Mouse (Mus musculus): ENCODE results near the gene Mei1. TPM values are rescaled to one million over a fixed set of nuclear protein-coding genes. Genes with fewer than 3 reads are reported as not detected.

The Mei1 gene
- total and polyA plus RNA-seq, 3 experiments = 0.04 TPM; not detected in 2

DNA sequence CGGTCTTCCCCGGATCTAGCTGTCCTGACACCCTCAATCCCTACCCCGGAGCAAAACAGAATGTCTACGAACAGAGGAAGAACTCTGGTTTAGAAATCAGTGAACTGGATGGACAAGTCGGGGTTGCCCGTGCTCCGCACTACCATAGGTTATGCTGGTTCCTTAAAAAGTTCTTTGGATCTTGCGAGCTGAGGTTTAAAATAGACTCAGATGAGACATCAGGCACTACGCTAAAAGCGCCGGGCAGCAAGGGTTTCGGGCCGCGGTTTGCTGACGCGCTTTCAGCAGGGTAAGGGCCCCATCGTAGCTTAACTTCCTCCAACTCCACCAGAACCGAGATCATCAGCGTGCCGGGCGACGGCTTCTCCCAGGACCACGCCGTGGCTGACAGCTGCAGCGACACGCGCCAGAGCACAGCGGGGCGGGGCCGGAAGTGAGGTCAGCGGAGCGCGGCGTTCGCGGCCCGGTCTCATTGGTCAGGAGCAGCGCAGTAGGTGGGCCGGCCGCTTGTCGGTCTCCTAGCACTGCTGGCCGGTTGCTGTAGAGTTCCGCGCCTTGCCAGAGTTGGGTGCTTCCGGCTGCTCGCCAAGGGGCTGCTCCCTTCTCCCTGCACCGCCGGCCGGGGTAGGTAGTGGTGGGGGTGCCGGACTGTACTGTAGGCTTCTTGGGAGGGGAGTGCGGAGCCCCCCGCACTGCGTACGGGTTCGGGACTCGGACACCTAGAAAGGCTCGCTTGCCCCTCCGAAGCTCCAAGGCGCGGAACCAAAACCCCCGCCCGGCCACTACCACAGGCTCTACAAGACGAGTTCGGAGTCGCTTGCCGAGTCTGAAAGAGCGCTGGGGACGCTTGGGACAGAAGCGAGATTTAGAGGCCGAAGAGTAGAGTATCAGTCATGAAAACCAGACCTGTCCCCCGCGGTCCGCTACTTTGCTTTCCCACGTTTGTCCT, 57.9 kb downstream of the Mei1 start, which contains the start of gene Ccdc134:
TSS of gene Ccdc134 (plus strand) at position 497 of the 949 bp plus-strand sequence.
- peaks cover 18 to 41% of the 10 kb centered on the region in 2 experiments for H3K4me1 ChIP-seq (ENCODE audit: control insufficient read depth in 1 of 2, insufficient read depth in 2 of 2)
- in situ Hi-C loops (cut with MboI; ENCODE audit: low pct_ligation_motif_present, low pct_unique_long_range_greater_than_20kb, low sequenced_read_pairs) = no loop called here
- H3K79me2 ChIP-seq (replicated peaks; ENCODE audit: control insufficient read depth, extremely low read depth, insufficient read depth, poor library complexity, severe bottlenecking) = peaks cover 29% of the 10 kb centered on the region
- peak within 1 kb of the TSS; percentile 71 for H3K27ac ChIP-seq (ENCODE audit: insufficient read depth, low read depth)
- H3K36me3 ChIP-seq (replicated peaks in 1 of 2; ENCODE audit: control insufficient read depth in 1 of 2, insufficient read depth in 1 of 2, low read length in 1 of 2) = peaks cover 20 to 27% of the 10 kb centered on the region in 2 experiments
- DNase-seq (ENCODE audit: extremely low read depth) = peak; percentile 97
- dilution Hi-C loops (cut with MboI; ENCODE audit: extremely low pct_ligation_motif_present, extremely low pct_unique_long_range_greater_than_20kb, low sequenced_read_pairs) = no loop called here
- H3K9ac ChIP-seq (ENCODE audit: insufficient read depth, low read depth) = peak within 1 kb of the TSS; percentile 91
- peak within 1 kb of the TSS; percentile 77 to 95 (median 94) for H3K4me3 ChIP-seq (replicated peaks in 1 of 3; ENCODE audit: low read depth in 2 of 3, low read length in 2 of 3, poor library complexity in 1 of 3)
- H3K4me2 ChIP-seq (ENCODE audit: insufficient read depth, low read depth, poor library complexity, severe bottlenecking) = peak within 1 kb of the TSS; percentile 87
- H3K9me3 ChIP-seq (replicated peaks; ENCODE audit: low read length) = no peaks in the 10 kb centered on the region
- H3K27me3 ChIP-seq (replicated peaks) = no peaks in the 10 kb centered on the region
- TF ChIP-seq GABPA (IDR thresholded peaks at IDR 0.05; ENCODE audit: insufficient replicate concordance, low read depth, low read length) (no peak), ETS1 (conservative IDR thresholded peaks at IDR 0.05; ENCODE audit: low read depth, low read length) (peak; percentile 85), MAX (IDR thresholded peaks at IDR 0.05; ENCODE audit: low read length) (peak; percentile 95), TCF12 (IDR thresholded peaks at IDR 0.05; ENCODE audit: low read depth, low read length) (peak; percentile 88), CTCF (conservative IDR thresholded peaks at IDR 0.05 in 1 of 2, IDR thresholded peaks at IDR 0.05 in 1 of 2; ENCODE audit: low read depth in 2 of 2, low read length in 2 of 2) (no peak), MXI1 (IDR thresholded peaks at IDR 0.05; ENCODE audit: low read depth, low read length) (peak; percentile 99), MYC (IDR thresholded peaks at IDR 0.05; ENCODE audit: low read depth, low read length) (peak; percentile 88; the same call in 1 of the 2 replicates), POLR2AphosphoS2 (IDR thresholded peaks at IDR 0.05; ENCODE audit: low read depth, low read length) (peak; percentile 50; the same call in 1 of the 2 replicates), ELF1 (IDR thresholded peaks at IDR 0.05; ENCODE audit: low read depth, low read length) (peak; percentile 80), IRF4 (IDR thresholded peaks at IDR 0.05; ENCODE audit: low read depth, low read length) (peak; percentile 63; the same call in 1 of the 2 replicates), POLR2A (IDR thresholded peaks at IDR 0.05; ENCODE audit: low read depth, low read length) (peak; percentile 93), TBP (conservative IDR thresholded peaks at IDR 0.05; ENCODE audit: low read depth, low read length) (peak; percentile 77), NRF1 (IDR thresholded peaks at IDR 0.05; ENCODE audit: low read depth, low read length) (peak; percentile 60), USF1 (IDR thresholded peaks at IDR 0.05; ENCODE audit: low read depth, low read length) (no peak), SIN3A (IDR thresholded peaks at IDR 0.05; ENCODE audit: low read length) (peak; percentile 95), MAFK (IDR thresholded peaks at IDR 0.05; ENCODE audit: insufficient replicate concordance, low read length) (no peak), MEF2A (IDR thresholded peaks at IDR 0.05; ENCODE audit: borderline replicate concordance, low read depth, low read length) (peak; percentile 73), RAD21 (IDR thresholded peaks at IDR 0.05; ENCODE audit: low read depth, low read length) (no peak), HCFC1 (IDR thresholded peaks at IDR 0.05; ENCODE audit: low read depth, low read length) (peak; percentile 76), NELFE (IDR thresholded peaks at IDR 0.05; ENCODE audit: low read depth, low read length) (peak; percentile 88), UBTF (IDR thresholded peaks at IDR 0.05; ENCODE audit: low read depth, low read length) (peak; percentile 84; the same call in 1 of the 2 replicates), SMC3 (IDR thresholded peaks at IDR 0.05; ENCODE audit: low read depth, low read length) (no peak), BHLHE40 (IDR thresholded peaks at IDR 0.05; ENCODE audit: low read depth, low read length) (peak; percentile 89), USF2 (conservative IDR thresholded peaks at IDR 0.05; ENCODE audit: low read depth, low read length) (no peak), KAT2A (IDR thresholded peaks at IDR 0.05; ENCODE audit: insufficient replicate concordance, low read length) (0 out of 2 replicates have a peak, but pooled peaks have one; percentile 60), ZMIZ1 (IDR thresholded peaks at IDR 0.05; ENCODE audit: low read depth, low read length) (peak; percentile 81; the same call in 1 of the 2 replicates), MAZ (IDR thresholded peaks at IDR 0.05; ENCODE audit: low read depth, low read length) (peak; percentile 88)
